8 mouse cellular contexts compared by ENCODE assay signal in genomic region chr19:12005376-12006360, GRCm38 (mm10). TPM values are rescaled to one million over a fixed set of nuclear protein-coding genes. Genes with fewer than 3 reads are reported as not detected.
DNase-seq lines count a peak whose midpoint lies in the region; ATAC-seq lines count a peak whose summit lies in the region.

No protein-coding gene starts in this region.

- peaks cover 23% of the 10 kb centered on the region for H3K4me1 ChIP-seq in hindbrain, embryonic 13.5 days (replicated peaks)

- H3K9me3 ChIP-seq in hindbrain, embryonic 13.5 days: no peaks in the 10 kb centered on the region

- under 1% methylated on average over 41 of the region's 41 CpGs for WGBS in hindbrain, embryonic 13.5 days

- no peaks in the 10 kb centered on the region for H3K36me3 ChIP-seq in hindbrain, embryonic 13.5 days

- H3K27me3 ChIP-seq in hindbrain, embryonic 13.5 days: no peaks in the 10 kb centered on the region

- H3K4me3 ChIP-seq in hindbrain, embryonic 13.5 days: peak overlapping the region; percentile 58

- peak overlapping the region; percentile 65 for H3K4me2 ChIP-seq in hindbrain, embryonic 13.5 days

- peak; percentile 75 for ATAC-seq in hindbrain, embryonic 13.5 days (ENCODE audit: low FRiP score)

- H3K27ac ChIP-seq in hindbrain, embryonic 13.5 days: peak overlapping the region; percentile 84

- H3K9ac ChIP-seq in hindbrain, embryonic 13.5 days: peak overlapping the region; percentile 68

- DNase-seq in Muller cell, postnatal 12 days (ENCODE audit: inconsistent ontology term): peak; percentile 89
- peak; percentile 92 to 94 for DNase-seq in cerebellum, postnatal 14 days
- DNase-seq in frontal cortex, postnatal 14 days (ENCODE audit: low spot score in 2 of 2): peak; percentile 78 to 91
- DNase-seq in layer of hippocampus, postnatal 25 days (ENCODE audit: extremely low spot score in 1 of 2, low spot score in 1 of 2): peak; percentile 92 to 94
- peak; percentile 88 for DNase-seq in lung, postnatal 14 days
- peak; percentile 83 for DNase-seq in ovary, postnatal 36 days (ENCODE audit: low spot score)
- peak; percentile 90 for DNase-seq in thymus, postnatal 14 days

RNA-seq across cellular contexts. Expression of gene Olfr1423, which starts 35.4 kb away (rescaled TPM):
- not detected in 2 replicates for polyA plus RNA-seq in hindbrain, embryonic 13.5 days (2015; fragmentation: Nextera tagmentation; extraction: Ambion mirVana)
- total RNA-seq in layer of hippocampus, postnatal 25 days (2021): not detected

RNA-seq across cellular contexts. Expression of gene Osbp, which starts 39.9 kb away (rescaled TPM):
- polyA plus RNA-seq in hindbrain, embryonic 13.5 days (2015; fragmentation: Nextera tagmentation; extraction: Ambion mirVana): 3.9 and 4.3 TPM in 2 replicates
- 10 to 100 TPM; 52.9 to 54.8 TPM for total RNA-seq in layer of hippocampus, postnatal 25 days (2021)

RNA-seq across cellular contexts. Expression of gene Olfr1424, which starts 56.8 kb away (rescaled TPM):
- not detected in 2 replicates for polyA plus RNA-seq in hindbrain, embryonic 13.5 days (2015; fragmentation: Nextera tagmentation; extraction: Ambion mirVana)
- not detected for total RNA-seq in layer of hippocampus, postnatal 25 days (2021)

Comparison
In these comparisons a context has a peak if more than half of its experiments do, and no peak if none do; other contexts are left out.
1. Peak in every context shown above with its lines: DNase-seq, ATAC-seq, H3K4me3 ChIP-seq and H3K27ac ChIP-seq.